Mouse (Mus musculus): ENCODE results near the gene Vmn2r107. TPM values are rescaled to one million over a fixed set of nuclear protein-coding genes. Genes with fewer than 3 reads are reported as not detected.

Vmn2r107 gene
- not detected in 2 replicates for polyA plus RNA-seq (2012; rRNA removed)

GRCm38 (mm10) chr17:20344942-20345341, at the start of gene Vmn2r107:
Gene Vmn2r107, plus strand, starts transcription at chr17:20345242.

GRCm38 (mm10) chr17:20413846-20414245, 68.8 kb downstream of the Vmn2r107 start, which contains the start of gene Vmn1r224:
Gene Vmn1r224, plus strand, starts transcription at chr17:20414146.

Other genes starting within 250 kb of the Vmn2r107 start
- gene Fpr-rs7, start 231.0 kb upstream of the Vmn2r107 start, polyA plus RNA-seq (2012; rRNA removed), result not detected in 2 replicates
- not detected in 2 replicates for gene Fpr-rs6, start 162.1 kb upstream of the Vmn2r107 start, polyA plus RNA-seq (2012; rRNA removed)
- gene Vmn2r105, start 110.2 kb upstream of the Vmn2r107 start, polyA plus RNA-seq (2012; rRNA removed), result not detected in 2 replicates
- gene Vmn2r106, start 59.7 kb upstream of the Vmn2r107 start, polyA plus RNA-seq (2012; rRNA removed), result not detected in 2 replicates
- gene Vmn1r224, start 68.9 kb downstream of the Vmn2r107 start, polyA plus RNA-seq (2012; rRNA removed), result not detected in 2 replicates
- not detected in 2 replicates for gene Vmn2r108, start 136.1 kb downstream of the Vmn2r107 start, polyA plus RNA-seq (2012; rRNA removed)
- not detected in 2 replicates for gene Vmn1r225, start 152.9 kb downstream of the Vmn2r107 start, polyA plus RNA-seq (2012; rRNA removed)
- gene Vmn2r109, start 219.5 kb downstream of the Vmn2r107 start, polyA plus RNA-seq (2012; rRNA removed), result not detected in 2 replicates